Mouse (Mus musculus) fat pad, adult 2 months (tissue): ENCODE measurements around the gene BC030870.

Source experiments
- DNase-seq: peaks from one replicate; pipeline ENCODE4 v3.0.0-alpha.2; 2011; ENCODE audit warnings: low read depth, low spot score; ENCODE audit errors: extremely low read depth

Gene BC030870

DNA sequence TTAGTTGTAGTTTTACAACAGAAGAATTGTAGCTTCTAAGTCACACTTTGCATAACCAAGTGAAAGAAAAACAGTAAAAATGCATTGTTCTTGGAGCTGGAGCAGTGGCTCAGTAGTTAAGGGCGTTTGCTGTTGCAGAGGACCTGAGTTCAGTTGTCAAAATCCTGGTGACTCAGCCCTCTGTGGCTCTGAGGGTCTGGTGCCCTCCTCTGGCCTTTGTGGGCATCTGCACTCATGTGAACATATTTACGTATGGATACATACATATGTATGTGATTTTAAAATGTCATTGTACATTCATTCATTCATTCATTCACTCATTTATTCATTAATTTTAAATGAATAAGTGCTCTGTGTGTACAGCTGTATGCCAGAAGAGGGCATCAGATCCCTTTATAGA, 43.7 kb downstream of the BC030870 start:
- no peak for DNase-seq

DNA sequence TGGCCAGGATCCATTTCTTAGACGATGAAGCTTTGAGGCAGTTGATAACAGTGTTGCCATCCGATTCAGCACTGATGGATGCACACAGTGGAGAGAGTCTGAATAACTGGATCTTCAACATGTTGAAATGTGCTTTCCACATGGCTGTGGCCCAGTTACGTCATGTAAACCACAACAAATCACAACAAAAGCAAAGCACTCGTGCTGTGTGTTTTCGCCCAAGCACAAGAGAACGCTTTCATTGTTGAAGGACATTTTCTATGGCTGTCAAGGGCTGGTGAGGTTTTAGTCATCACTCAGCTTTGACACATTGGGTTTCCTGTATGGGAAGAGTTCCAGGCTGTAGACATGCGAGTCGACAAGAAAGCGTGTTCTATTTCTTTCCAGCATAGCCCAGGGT, 48.6 kb downstream of the BC030870 start:
- DNase-seq = no peak

GRCm38 (mm10) chr8:65074733-65075132, 54.6 kb downstream of the BC030870 start, which contains the start of gene Gm10663:
Gene Gm10663, plus strand, starts transcription at chr8:65075033.
- no peak for DNase-seq

- no peak for DNase-seq
These were observed 58.4 kb downstream of the BC030870 start for GRCm38 (mm10) chr8:65070996-65071395.

- DNase-seq = no peak
These were observed 60.9 kb downstream of the BC030870 start for GRCm38 (mm10) chr8:65068473-65068819.

DNA sequence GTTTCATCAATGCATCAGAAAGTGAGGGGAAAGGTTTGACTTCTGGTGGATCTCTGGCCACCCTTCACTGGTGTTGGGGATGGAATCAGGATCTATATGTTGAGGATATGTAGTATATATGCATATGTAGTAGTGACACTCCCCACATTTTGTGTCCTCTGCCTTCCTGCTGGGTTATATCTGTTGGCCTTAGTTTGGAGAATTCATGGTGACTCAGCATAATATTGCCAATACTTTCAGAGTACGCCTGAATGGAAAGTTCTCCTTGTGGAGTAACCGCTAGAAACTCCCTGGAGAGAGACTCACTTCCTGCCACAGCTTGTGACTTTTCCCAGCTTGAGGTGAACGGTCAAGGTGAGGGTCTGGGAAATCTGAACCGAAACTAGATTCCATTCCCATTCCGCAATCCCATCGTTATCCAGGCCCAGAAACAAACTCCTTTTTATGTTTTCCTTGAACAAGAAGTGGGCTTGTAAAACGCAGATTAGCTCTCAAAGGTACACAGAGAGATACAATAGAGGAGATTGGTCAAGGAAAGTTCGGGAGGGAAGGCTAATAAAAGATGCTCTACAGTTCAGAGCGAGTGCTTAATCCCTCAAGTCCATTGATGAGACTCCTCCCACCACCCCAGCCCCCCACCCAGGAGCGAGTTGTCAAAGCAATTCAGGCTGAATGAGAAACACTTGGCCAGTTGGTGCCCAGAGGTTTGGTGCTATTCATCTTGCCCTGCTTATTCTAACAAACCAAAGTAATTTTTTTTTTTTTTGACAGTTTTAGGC, 61.5 kb downstream of the BC030870 start:
- DNase-seq = no peak

DNA sequence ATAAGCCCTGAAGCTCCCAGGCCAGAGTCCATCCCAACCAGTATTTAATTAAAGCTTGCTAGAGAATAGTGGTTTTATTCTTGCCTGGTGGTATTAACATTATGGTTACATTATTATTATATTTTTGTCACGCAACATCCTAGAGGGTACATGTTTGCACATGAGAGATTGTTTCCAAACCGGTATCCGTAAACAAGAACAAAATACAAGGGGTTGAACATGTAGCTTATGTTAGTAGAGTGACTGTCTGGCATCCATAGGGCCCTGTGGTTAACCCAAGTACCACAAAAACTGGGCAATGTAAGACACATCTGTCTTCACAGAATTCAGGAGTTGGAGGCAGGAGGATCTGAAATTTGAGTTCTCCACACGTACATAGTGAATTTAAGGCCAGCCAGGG, 62.3 kb downstream of the BC030870 start:
- no peak for DNase-seq

GRCm38 (mm10) chr8:65065622-65066021, 63.7 kb downstream of the BC030870 start:
- no peak for DNase-seq

DNA sequence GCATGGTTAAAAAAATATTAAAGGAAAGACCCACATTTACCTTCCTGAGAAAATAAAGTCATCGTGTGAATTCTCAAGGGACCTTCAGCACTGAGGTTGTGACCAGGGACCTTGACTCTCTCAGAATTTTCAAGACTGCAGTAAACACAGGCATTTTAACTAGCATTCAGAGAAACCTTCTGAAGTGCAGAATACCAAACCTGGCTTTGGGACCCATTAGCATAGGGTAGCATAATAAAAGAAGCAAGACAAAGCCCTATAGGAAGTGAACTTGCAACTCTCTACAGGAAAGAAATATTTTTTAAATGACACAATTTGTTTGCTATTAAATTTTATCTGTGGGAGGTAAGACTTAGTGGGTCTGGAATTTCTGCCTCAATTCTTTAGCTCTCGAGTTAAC, 65.3 kb downstream of the BC030870 start:
- DNase-seq = no peak

DNA sequence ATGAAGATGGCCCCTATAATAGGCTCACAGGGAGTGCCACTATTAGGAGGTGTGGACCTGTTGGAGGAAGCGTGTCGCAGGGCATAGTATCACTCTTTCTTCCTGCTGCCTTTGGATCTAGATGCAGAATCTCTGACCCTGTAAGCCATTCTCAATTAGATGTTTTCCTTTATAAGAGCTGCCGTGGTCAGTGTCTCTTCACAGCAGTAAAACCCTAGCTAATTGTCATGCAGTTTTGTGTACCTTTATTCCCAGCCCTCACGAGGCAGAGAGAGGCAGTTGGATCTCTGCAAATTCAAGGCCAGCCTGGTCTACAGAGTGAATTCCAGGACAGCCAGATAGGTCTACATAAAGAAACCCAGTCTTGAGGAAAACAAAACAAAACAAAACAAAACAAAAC, 67.2 kb downstream of the BC030870 start:
- DNase-seq = no peak

DNA sequence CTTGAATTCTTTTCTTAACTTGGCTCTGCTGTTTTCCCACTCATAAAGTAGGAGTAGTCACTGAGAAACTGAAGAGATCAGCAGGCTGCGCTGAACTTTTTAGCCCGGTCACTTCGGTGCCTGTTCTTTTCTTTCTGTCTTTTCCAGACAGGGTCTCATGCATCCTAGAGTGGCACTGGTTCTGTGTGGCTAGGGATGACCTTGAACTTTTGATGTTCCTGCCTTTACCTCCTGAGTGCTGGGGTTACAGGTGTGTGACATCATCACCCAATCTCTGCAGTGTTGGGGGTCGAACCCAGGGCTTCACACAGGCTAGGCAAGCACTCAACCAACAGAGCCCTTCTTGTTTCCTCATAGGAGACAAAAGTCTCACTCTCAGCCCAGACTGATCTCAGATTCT, 72.6 kb downstream of the BC030870 start:
- no peak for DNase-seq

DNA sequence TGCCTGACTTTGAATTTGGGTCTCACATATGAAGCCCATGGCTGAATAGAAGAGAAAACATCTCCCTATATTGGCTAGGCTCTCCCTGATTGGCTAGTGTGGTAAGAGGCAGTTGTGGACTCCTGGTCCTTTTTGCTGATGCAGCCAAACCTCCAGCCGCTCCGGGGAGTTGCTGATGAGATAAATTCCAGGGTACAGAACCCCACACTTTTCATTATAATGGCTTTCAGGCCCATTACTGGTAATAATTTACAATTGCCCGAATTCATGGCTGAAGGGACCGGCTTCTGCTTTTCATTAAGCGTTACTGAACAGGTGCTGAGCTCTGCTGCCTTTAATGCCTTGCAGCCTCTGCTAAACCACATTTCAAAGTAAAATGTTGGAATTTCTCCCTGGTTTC, 75.4 kb downstream of the BC030870 start:
- DNase-seq = no peak

- DNase-seq = no peak
These were observed 75.8 kb downstream of the BC030870 start for GRCm38 (mm10) chr8:65053554-65053953.

GRCm38 (mm10) chr8:65047801-65048200, 81.6 kb downstream of the BC030870 start:
- DNase-seq = no peak

DNA sequence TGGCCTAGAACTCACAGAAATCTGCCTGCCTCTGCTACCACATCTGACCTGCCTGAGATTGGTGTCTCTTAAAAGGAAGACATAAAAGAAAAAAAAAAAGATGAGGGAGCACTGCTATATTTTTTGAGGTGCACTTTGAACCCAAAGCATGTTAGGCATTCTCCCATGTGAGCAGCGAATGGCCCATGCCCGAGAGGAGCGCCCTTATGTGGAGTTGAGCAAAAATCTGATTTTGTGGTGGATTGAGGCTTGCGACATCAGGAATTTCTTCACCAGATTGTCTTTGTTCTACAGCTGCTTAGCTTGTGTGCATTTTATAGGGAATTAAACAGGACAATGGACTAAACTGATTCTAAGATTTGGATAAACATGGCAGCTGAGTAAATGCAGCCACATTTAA, 82.2 kb downstream of the BC030870 start:
- DNase-seq = no peak

- no peak for DNase-seq
These were observed 82.8 kb downstream of the BC030870 start for GRCm38 (mm10) chr8:65046565-65046964.

DNA sequence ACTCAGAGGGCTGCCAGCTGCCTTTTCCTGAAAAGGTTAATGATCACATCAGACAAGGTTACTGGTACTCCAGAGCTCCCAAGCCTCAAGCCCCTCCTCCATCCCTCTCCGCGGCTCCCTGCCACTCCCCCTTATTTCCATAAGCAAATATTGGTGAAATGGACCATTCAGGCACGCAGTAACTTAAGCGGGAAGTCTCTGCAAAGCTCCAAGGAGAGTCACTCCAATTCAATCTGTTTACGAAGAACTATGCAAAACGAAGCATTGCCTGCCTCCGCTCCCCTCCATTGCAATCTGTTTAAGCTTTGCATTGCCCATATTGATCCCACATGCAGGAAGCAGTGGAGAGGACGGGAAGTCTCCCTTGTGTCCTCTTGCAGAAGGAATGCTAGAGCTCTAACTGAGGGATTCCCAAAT, 92.2 kb downstream of the BC030870 start, which contains the start of gene Apela:
Apela (minus strand) TSS at position 220 of the 417 bp plus-strand sequence.
- DNase-seq = no peak
